Mouse (Mus musculus) MEL (cell line): Measurements from ENCODE around the gene E2f1. TPM values are rescaled to one million over a fixed set of nuclear protein-coding genes. Genes with fewer than 3 reads are reported as not detected.
A peak's percentile ranks its signal among the peaks of the same experiment; 100 is the strongest.

Source experiments
- DNase-seq: peaks from one replicate; pipeline ENCODE4 v3.0.0; 2011; ENCODE audit warnings: low read depth, low spot score
- H3K27ac ChIP-seq: 2 replicates; pipeline ENCODE4 v1.5.1; 2012; ENCODE audit warnings: low read depth, mild to moderate bottlenecking, control low read depth, low read length, moderate library complexity; ENCODE audit not compliant: control insufficient read depth
- H3K27me3 ChIP-seq, 2 experiments: fragments of 150-350 bp in 1 of 2; sonication (generic) in 1 of 2; 2 replicates each; pipeline ENCODE4 v1.6.1; 2012; ENCODE audit warnings: low read length in 2 of 2, mild to moderate bottlenecking in 2 of 2, improper control_type of control experiment in 1 of 2, moderate library complexity in 1 of 2; ENCODE audit not compliant: insufficient read depth in 2 of 2, control insufficient read depth in 1 of 2
- H3K36me3 ChIP-seq, 2 experiments: 2 replicates each; pipeline ENCODE4 v1.6.1; 2012 to 2014; ENCODE audit warnings: low read length in 2 of 2, improper control_type of control experiment in 1 of 2, inconsistent platforms in 1 of 2, mild to moderate bottlenecking in 1 of 2; ENCODE audit not compliant: insufficient read depth in 2 of 2, control insufficient read depth in 1 of 2
- H3K4me1 ChIP-seq, 2 experiments: fragments of 150-350 bp in 1 of 2; sonication (generic) in 1 of 2; 2 replicates each; pipeline ENCODE4 v1.6.1; 2012; ENCODE audit warnings: low read length in 2 of 2, improper control_type of control experiment in 1 of 2, mild to moderate bottlenecking in 1 of 2; ENCODE audit not compliant: insufficient read depth in 2 of 2, control insufficient read depth in 1 of 2
- H3K4me3 ChIP-seq, 2 experiments: fragments of 150-350 bp in 1 of 2; sonication (generic) in 1 of 2; 2 replicates each; pipeline ENCODE4 v1.5.1; 2012; ENCODE audit warnings: low read depth in 2 of 2, low read length in 2 of 2, mild to moderate bottlenecking in 2 of 2, moderate library complexity in 2 of 2, control low read depth in 1 of 2, improper control_type of control experiment in 1 of 2; ENCODE audit not compliant: control insufficient read depth in 1 of 2, insufficient read depth in 1 of 2
- H3K79me2 ChIP-seq: 2 replicates; pipeline ENCODE4 v1.6.1; 2012; ENCODE audit warnings: mild to moderate bottlenecking, low read length, moderate library complexity; ENCODE audit not compliant: control insufficient read depth, poor library complexity, insufficient read depth
- H3K9ac ChIP-seq: 2 replicates; pipeline ENCODE4 v1.6.1; 2012; ENCODE audit warnings: low read depth, mild to moderate bottlenecking, control low read depth, low read length, moderate library complexity; ENCODE audit not compliant: control insufficient read depth, poor library complexity, severe bottlenecking
- H3K9me3 ChIP-seq: fragments of 150-350 bp; sonication (generic); replicated peaks from 2 replicates; pipeline ENCODE4 v1.6.1; 2012; ENCODE audit warnings: mild to moderate bottlenecking, low read length, improper control_type of control experiment, moderate library complexity; ENCODE audit not compliant: insufficient read depth
- BHLHE40 ChIP-seq: IDR thresholded peaks from 2 replicates; pipeline ENCODE4 v1.6.1; 2012; ENCODE audit warnings: low read depth, mild to moderate bottlenecking, inconsistent platforms, low read length, improper control_type of control experiment, borderline replicate concordance
- CHD1 ChIP-seq: IDR thresholded peaks from 2 replicates; pipeline ENCODE4 v1.6.1; 2012; ENCODE audit warnings: low read depth, mild to moderate bottlenecking, inconsistent platforms, low read length, improper control_type of control experiment
- CHD2 ChIP-seq: IDR thresholded peaks from 2 replicates; pipeline ENCODE4 v1.6.1; 2011; ENCODE audit warnings: low read length, improper control_type of control experiment
- CTCF ChIP-seq, 3 experiments: IDR thresholded peaks in 2 of 3; conservative IDR thresholded peaks in 1 of 3; 2 replicates each; pipeline ENCODE4 v1.5.1; 2011 to 2012; ENCODE audit warnings: low read length in 3 of 3, low read depth in 2 of 3, mild to moderate bottlenecking in 2 of 3, improper control_type of control experiment in 1 of 3, inconsistent platforms in 1 of 3, mixed read lengths in 1 of 3, moderate library complexity in 1 of 3; ENCODE audit not compliant: control insufficient read depth in 1 of 3, insufficient read depth in 1 of 3, poor library complexity in 1 of 3, severe bottlenecking in 1 of 3
- E2F4 ChIP-seq: IDR thresholded peaks from 2 replicates; pipeline ENCODE4 v1.6.1; 2011; ENCODE audit warnings: low read depth, low read length, improper control_type of control experiment, borderline replicate concordance
- ETS1 ChIP-seq: IDR thresholded peaks from 2 replicates; pipeline ENCODE4 v1.6.1; 2012; ENCODE audit warnings: low read depth, mild to moderate bottlenecking, inconsistent platforms, low read length, improper control_type of control experiment, moderate library complexity
- GABPA ChIP-seq: IDR thresholded peaks from 2 replicates; pipeline ENCODE4 v1.6.1; 2012; ENCODE audit warnings: low read depth, mild to moderate bottlenecking, inconsistent platforms, low read length, improper control_type of control experiment, moderate library complexity
- GATA1 ChIP-seq: IDR thresholded peaks from 2 replicates; pipeline ENCODE4 v1.6.1; 2011; ENCODE audit warnings: low read depth, low read length, improper control_type of control experiment
- HCFC1 ChIP-seq: IDR thresholded peaks from 2 replicates; pipeline ENCODE4 v1.6.1; 2012; ENCODE audit warnings: low read depth, mild to moderate bottlenecking, inconsistent platforms, low read length, improper control_type of control experiment, moderate library complexity
- JUND ChIP-seq: IDR thresholded peaks from 2 replicates; pipeline ENCODE4 v1.6.1; 2011; ENCODE audit warnings: low read depth, mild to moderate bottlenecking, improper control_type of control experiment, low read length
- KAT2A ChIP-seq: conservative IDR thresholded peaks from 2 replicates; pipeline ENCODE4 v1.6.1; 2012; ENCODE audit warnings: low read depth, low read length, improper control_type of control experiment, inconsistent platforms
- MAFK ChIP-seq: IDR thresholded peaks from 2 replicates; pipeline ENCODE4 v1.6.1; 2011; ENCODE audit warnings: low read depth, mild to moderate bottlenecking, low read length, improper control_type of control experiment, borderline replicate concordance
- MAX ChIP-seq: IDR thresholded peaks from 2 replicates; pipeline ENCODE4 v1.6.1; 2011; ENCODE audit warnings: low read length, improper control_type of control experiment
- MEF2A ChIP-seq: IDR thresholded peaks from 2 replicates; pipeline ENCODE4 v1.6.1; 2014; ENCODE audit warnings: low read depth, mild to moderate bottlenecking, inconsistent platforms, low read length, improper control_type of control experiment; ENCODE audit not compliant: poor library complexity, insufficient replicate concordance, severe bottlenecking; ENCODE audit errors: extremely low read depth
- MXI1 ChIP-seq: IDR thresholded peaks from 2 replicates; pipeline ENCODE4 v1.6.1; 2011; ENCODE audit warnings: mild to moderate bottlenecking, low read depth, low read length, improper control_type of control experiment
- MYB ChIP-seq: IDR thresholded peaks from 2 replicates; pipeline ENCODE4 v1.6.1; 2011; ENCODE audit warnings: mild to moderate bottlenecking, low read depth, low read length, improper control_type of control experiment
- MYC ChIP-seq: IDR thresholded peaks from 2 replicates; pipeline ENCODE4 v1.6.1; 2011; ENCODE audit warnings: low read depth, mild to moderate bottlenecking, low read length, improper control_type of control experiment, moderate library complexity
- POLR2AphosphoS2 ChIP-seq: IDR thresholded peaks from 2 replicates; pipeline ENCODE4 v1.6.1; 2011; ENCODE audit warnings: low read length, improper control_type of control experiment
- POLR2AphosphoS5 ChIP-seq: IDR thresholded peaks from 2 replicates; pipeline ENCODE4 v1.6.1; 2012; ENCODE audit warnings: low read depth, borderline replicate concordance, mild to moderate bottlenecking, inconsistent platforms, low read length, moderate library complexity, mixed read lengths
- RAD21 ChIP-seq: IDR thresholded peaks from 2 replicates; pipeline ENCODE4 v1.6.1; 2011; ENCODE audit warnings: mild to moderate bottlenecking, low read depth, low read length, improper control_type of control experiment
- SIN3A ChIP-seq: IDR thresholded peaks from 2 replicates; pipeline ENCODE4 v1.6.1; 2012; ENCODE audit warnings: low read length, improper control_type of control experiment, inconsistent platforms
- SMC3 ChIP-seq: IDR thresholded peaks from 2 replicates; pipeline ENCODE4 v1.6.1; 2011; ENCODE audit warnings: low read depth, low read length, improper control_type of control experiment
- TAL1 ChIP-seq: IDR thresholded peaks from 2 replicates; pipeline ENCODE4 v1.6.1; 2012; ENCODE audit warnings: mild to moderate bottlenecking, inconsistent platforms, low read length, moderate library complexity, mixed read lengths
- TBP ChIP-seq: IDR thresholded peaks from 2 replicates; pipeline ENCODE4 v1.8.0; 2011; ENCODE audit warnings: low read depth, low read length, improper control_type of control experiment
- UBTF ChIP-seq: IDR thresholded peaks from 2 replicates; pipeline ENCODE4 v1.6.1; 2012; ENCODE audit warnings: low read depth, mild to moderate bottlenecking, inconsistent platforms, low read length, improper control_type of control experiment, moderate library complexity, borderline replicate concordance; ENCODE audit not compliant: insufficient read depth
- USF1 ChIP-seq: IDR thresholded peaks from 2 replicates; pipeline ENCODE4 v1.6.1; 2014; ENCODE audit warnings: low read depth, mild to moderate bottlenecking, inconsistent platforms, low read length, improper control_type of control experiment, moderate library complexity
- USF2 ChIP-seq, 2 experiments: IDR thresholded peaks; 2 replicates each; pipeline ENCODE4 v1.6.1; 2011 to 2012; ENCODE audit warnings: improper control_type of control experiment in 2 of 2, low read length in 2 of 2, borderline replicate concordance in 1 of 2, inconsistent platforms in 1 of 2, low read depth in 1 of 2, mild to moderate bottlenecking in 1 of 2; ENCODE audit not compliant: insufficient read depth in 1 of 2
- ZC3H11A ChIP-seq: IDR thresholded peaks from 2 replicates; pipeline ENCODE4 v1.6.1; 2012; ENCODE audit warnings: low read depth, mild to moderate bottlenecking, inconsistent platforms, low read length, improper control_type of control experiment
- ZKSCAN1 ChIP-seq: IDR thresholded peaks from 2 replicates; pipeline ENCODE4 v1.6.1; 2012; ENCODE audit warnings: low read depth, mild to moderate bottlenecking, inconsistent platforms, low read length, improper control_type of control experiment, moderate library complexity
- ZMIZ1 ChIP-seq: IDR thresholded peaks from 2 replicates; pipeline ENCODE4 v1.6.1; 2012; ENCODE audit warnings: low read depth, mild to moderate bottlenecking, inconsistent platforms, low read length, improper control_type of control experiment, moderate library complexity
- ZNF384 ChIP-seq: IDR thresholded peaks from 2 replicates; pipeline ENCODE4 v1.6.1; 2012; ENCODE audit warnings: low read depth, mild to moderate bottlenecking, inconsistent platforms, low read length, improper control_type of control experiment
- polyA plus RNA-seq, 2 experiments: library from polyadenylated mRNA; stranded (reverse) in 1 of 2; unstranded in 1 of 2; fragments of >175 nt in 1 of 2; fragments of >200 nt in 1 of 2; gene quantifications; 2 replicates each; pipeline versions ENCODE4 v1.2.1 to v1.2.4; 2012; ENCODE audit warnings: low replicate concordance in 2 of 2, low read depth in 1 of 2; ENCODE audit not compliant: insufficient read length in 2 of 2, insufficient read depth in 1 of 2, missing spikeins in 1 of 2
- total RNA-seq: library from RNA; depleted of rRNA; stranded (reverse); fragments of 300-350 nt; gene quantifications from 2 replicates; pipeline ENCODE4 v1.2.3, GENCODE M21; 2012

E2f1 gene
- total and polyA plus RNA-seq, 3 experiments = 17.4 to 41.6 TPM; not detected in 1

DNA sequence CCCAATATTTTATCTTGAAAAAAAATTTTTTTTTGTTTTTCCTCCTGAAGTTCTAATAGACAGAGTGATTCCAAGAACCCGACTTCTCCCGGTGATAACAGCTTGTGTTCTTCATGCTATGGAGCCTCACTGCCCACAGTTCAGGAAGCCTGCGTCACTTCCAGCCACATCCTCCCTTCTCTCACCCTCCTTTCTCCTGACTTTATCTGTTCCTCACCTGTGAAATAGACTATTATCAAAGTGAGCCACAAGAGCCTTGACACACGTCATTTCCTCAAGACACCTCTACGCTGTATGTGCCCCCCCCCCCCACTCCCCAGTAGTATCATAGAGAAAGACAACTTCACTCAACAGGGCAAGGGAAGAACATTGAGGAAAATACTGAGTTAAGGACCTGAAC lies 46.0 kb upstream of the E2f1 start (continued):
- TF ChIP-seq TBP (no peak), ZMIZ1 (no peak), TAL1 (peak; percentile 88), ETS1 (peak; percentile 98), SIN3A (peak; percentile 81), MXI1 (peak; percentile 59; the same call in 1 of the 2 replicates), RAD21 (no peak), CHD2 (no peak), MAX (peak; percentile 40; the same call in 1 of the 2 replicates), GABPA (no peak), ZKSCAN1 (no peak), USF1 (no peak), SMC3 (no peak), POLR2AphosphoS2 (no peak; the same call in 1 of the 2 replicates), MAFK (peak; percentile 13; the same call in 1 of the 2 replicates), CHD1 (0 out of 2 replicates have a peak, but pooled peaks have one; percentile 24)
- TF ChIP-seq, all 39 proteins: peak for 21

DNA sequence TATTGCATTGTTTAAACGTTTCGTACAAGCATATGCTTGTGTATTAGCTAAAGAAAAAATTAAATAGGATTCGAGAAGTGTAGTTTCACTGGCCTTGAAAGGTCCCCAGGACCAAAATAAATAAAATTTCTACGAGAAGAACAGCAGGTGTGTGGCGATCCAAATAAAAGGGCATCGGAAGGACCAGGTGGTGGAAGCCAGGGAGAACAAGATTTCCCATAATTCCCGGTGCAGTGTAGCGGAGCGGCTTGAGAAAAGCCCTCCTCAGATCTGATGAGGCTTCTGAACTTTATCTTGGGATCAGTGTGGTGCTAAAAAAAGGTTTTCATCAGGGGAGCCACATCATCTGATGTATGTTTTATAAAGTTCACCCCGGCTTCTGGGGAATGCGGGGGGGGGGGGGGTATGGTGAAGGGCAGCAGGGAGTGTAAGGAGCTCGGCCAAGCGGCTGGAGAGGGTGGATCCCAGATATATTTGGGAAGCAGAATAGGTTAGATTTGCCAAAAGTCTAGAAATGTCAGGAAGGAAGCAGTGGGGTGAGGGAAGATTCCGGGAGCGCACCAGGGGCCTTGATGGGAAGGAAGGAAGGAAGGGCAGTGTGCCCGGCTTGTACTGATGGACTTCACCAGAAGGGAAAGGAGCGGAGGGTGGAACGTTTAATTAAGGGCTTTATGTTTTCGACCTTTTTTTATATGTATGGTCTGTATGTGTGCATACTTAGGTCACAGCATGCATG lies 45.3 kb upstream of the E2f1 start:
- H3K4me3 ChIP-seq = peak overlapping the region; percentile 41 to 77
- H3K4me1 ChIP-seq = peaks cover 14 to 28% of the 10 kb centered on the region in 2 experiments
- peak; percentile 66 for DNase-seq
- no peaks in the 10 kb centered on the region for H3K27me3 ChIP-seq
- peaks cover 0 to 23% of the 10 kb centered on the region in 2 experiments; a peak in 2 of 4 replicates for H3K36me3 ChIP-seq
- peak overlapping the region; percentile 73 for H3K9ac ChIP-seq
- peak overlapping the region; percentile 95 for H3K27ac ChIP-seq
- H3K9me3 ChIP-seq = no peaks in the 10 kb centered on the region
- H3K79me2 ChIP-seq = peaks cover 3% of the 10 kb centered on the region; the same call in 1 of the 2 replicates
- TF ChIP-seq MAX (no peak; the same call in 1 of the 2 replicates), USF1 (no peak), ZNF384 (no peak), MXI1 (no peak), GATA1 (peak; percentile 63), USF2 (IDR thresholded peaks at IDR 0.05; ENCODE audit: borderline replicate concordance in 1 of 2, insufficient read depth in 1 of 2, low read depth in 1 of 2, low read length in 2 of 2) (no peak), UBTF (no peak), CHD1 (no peak; the same call in 1 of the 2 replicates), MYC (no peak), MYB (no peak), CTCF (IDR thresholded peaks at IDR 0.05 in 2 of 3, conservative IDR thresholded peaks at IDR 0.05 in 1 of 3; ENCODE audit: control insufficient read depth in 1 of 3, insufficient read depth in 1 of 3, low read depth in 2 of 3, low read length in 3 of 3, poor library complexity in 1 of 3, severe bottlenecking in 1 of 3) (no peak), JUND (no peak), TAL1 (no peak), ZC3H11A (no peak), POLR2AphosphoS5 (no peak), MEF2A (peak; percentile 39; the same call in 1 of the 2 replicates), MAFK (no peak), POLR2AphosphoS2 (no peak), KAT2A (no peak), HCFC1 (0 out of 2 replicates have a peak, but pooled peaks have one; percentile 33), RAD21 (no peak), ZKSCAN1 (no peak), CHD2 (no peak), ZMIZ1 (no peak), E2F4 (no peak), ETS1 (peak; percentile 42; the same call in 1 of the 2 replicates), BHLHE40 (no peak)
